19 mouse cellular contexts compared by ENCODE assay signal in genomic region chr11:104631306-104631705, GRCm38 (mm10). TPM values are rescaled to one million over a fixed set of nuclear protein-coding genes. Genes with fewer than 3 reads are reported as not detected.
DNase-seq lines count a peak whose midpoint lies in the region.
"Had no signal": no experiment of that assay in that cellular context is flagged by ENCODE, and none has a peak within 500 bp of the region (broad histone marks: within the 10 kb centered on the region; RNA-seq: fewer than 3 reads in every experiment).

No protein-coding gene starts in this region.

- DNase-seq in adrenal gland, adult 2 months = peak; percentile 64
- no peak for DNase-seq in adrenal gland, postnatal 10 days
- peak; percentile 15 for DNase-seq in lung, postnatal 36 days
- no peak for DNase-seq in lung, postnatal 4 days
- peak; percentile 86 to 90 for DNase-seq in B cell, adult 2 months
- peak; percentile 63 for DNase-seq in induced T-regulatory cell, adult 2 months (ENCODE audit: low read depth)
- no peak for DNase-seq in midbrain, embryonic 10.5 days (ENCODE audit: low spot score)
- DNase-seq in left cerebral cortex, postnatal 4 days = no peak
- DNase-seq: adrenal gland, adult 8-10 months; heart, postnatal 10 days; kidney, postnatal 36 days had no signal

- H3K4me3 ChIP-seq in midbrain, embryonic 10.5 days = no peak overlapping the region
- H3K4me3 ChIP-seq: embryonic facial prominence, embryonic 13.5 days; liver, embryonic 15.5 days had no signal

- no peak overlapping the region for H3K27ac ChIP-seq in midbrain, embryonic 10.5 days (replicated peaks)
- H3K27ac ChIP-seq: embryonic facial prominence, embryonic 13.5 days; hindbrain, postnatal 0 days; liver, embryonic 15.5 days; macrophage had no signal

- H3K9me3 ChIP-seq in midbrain, embryonic 10.5 days (replicated peaks) = no peaks in the 10 kb centered on the region
- H3K9me3 ChIP-seq: embryonic facial prominence, embryonic 13.5 days; liver, embryonic 15.5 days had no signal

- intact Hi-C loops in left cerebral cortex, postnatal 4 days (cut with DNase I) = no loop called here

- H3K36me3 ChIP-seq in midbrain, embryonic 10.5 days = no peaks in the 10 kb centered on the region
- H3K36me3 ChIP-seq: embryonic facial prominence, embryonic 13.5 days; liver, embryonic 15.5 days had no signal

- H3K4me1 ChIP-seq in midbrain, embryonic 10.5 days = peaks cover 17% of the 10 kb centered on the region

- H3K27me3 ChIP-seq in midbrain, embryonic 10.5 days (ENCODE audit: low read depth, poor library complexity, severe bottlenecking) = no peaks in the 10 kb centered on the region
- H3K27me3 ChIP-seq: embryonic facial prominence, embryonic 13.5 days; liver, embryonic 15.5 days had no signal

- 61% methylated on average over 1 of the region's 1 CpGs for WGBS in midbrain, embryonic 10.5 days

RNA-seq across cellular contexts. Expression of gene Itgb3, which starts 23.5 kb away (rescaled TPM):
- total RNA-seq in adrenal gland, adult 2 months (2021) = 10 to 100 TPM in 1 of 2 experiments, 1 to 10 TPM in 1; 4.9 to 11.2 TPM
- polyA plus RNA-seq in adrenal gland, adult 2 months (2012; rRNA removed) = 3.3 and 3.7 TPM in 2 replicates
- 10 to 100 TPM in 1 of 2 experiments, 1 to 10 TPM in 1; 9.4 to 15.4 TPM for total RNA-seq in adrenal gland, postnatal 10 days (2021)
- polyA plus RNA-seq in midbrain, embryonic 10.5 days (2016; fragmentation: Nextera tagmentation; extraction: Ambion mirVana) = 3.7 and 4.7 TPM in 2 replicates
- total RNA-seq in left cerebral cortex, postnatal 4 days (2021) = 1 to 10 TPM; 4.1 TPM

RNA-seq across cellular contexts. Expression of gene Gm11639, which starts 54.2 kb away (rescaled TPM):
- total RNA-seq in adrenal gland, adult 2 months (2021) = under 1 TPM; 0.03 to 0.07 TPM
- polyA plus RNA-seq in adrenal gland, adult 2 months (2012; rRNA removed) = not detected in 2 replicates
- under 1 TPM; 0.12 TPM for total RNA-seq in adrenal gland, postnatal 10 days (2021)
- polyA plus RNA-seq in midbrain, embryonic 10.5 days (2016; fragmentation: Nextera tagmentation; extraction: Ambion mirVana) = not detected in 2 replicates
- total RNA-seq in left cerebral cortex, postnatal 4 days (2021) = under 1 TPM; 0.79 to 0.96 TPM
- total RNA-seq: hindbrain, postnatal 0 days had no signal
- polyA plus RNA-seq: C2C12; forebrain, embryonic 11.5 days; limb, embryonic 11.5 days; macrophage; midbrain, embryonic 16.5 days had no signal

Comparison
In these comparisons a context has a peak if more than half of its experiments do, and no peak if none do; other contexts are left out.
1. DNase-seq: peak in adrenal gland, adult 2 months (single experiment), lung, postnatal 36 days (single experiment), B cell, adult 2 months (2 of 2) and induced T-regulatory cell, adult 2 months (single experiment); none in adrenal gland, postnatal 10 days (single experiment), lung, postnatal 4 days (0 of 2), midbrain, embryonic 10.5 days (single experiment) and left cerebral cortex, postnatal 4 days (single experiment).